Mouse (Mus musculus) hindbrain, embryonic 16.5 days (tissue): ENCODE measurements around the gene Qser1. TPM values are rescaled to one million over a fixed set of nuclear protein-coding genes. Genes with fewer than 3 reads are reported as not detected.

Experiments used
- ATAC-seq: fragments of 200-750 bp; cut with Nextera tagmentation; 2 replicates; pipeline ENCODE4 v1.8.0; 2017; ENCODE audit warnings: moderate TSS enrichment, moderate library complexity
- H3K27ac ChIP-seq: fragments of 300-500 bp; sonication (generic); 2 replicates; pipeline ENCODE4 v1.5.1; 2014; ENCODE audit warnings: low read depth, mild to moderate bottlenecking, control low read depth, low read length, moderate library complexity
- H3K27me3 ChIP-seq: fragments of 300-500 bp; sonication (generic); replicated peaks from 2 replicates; pipeline ENCODE4 v1.6.1; 2014; ENCODE audit warnings: low read length; ENCODE audit not compliant: control insufficient read depth, insufficient read depth
- H3K36me3 ChIP-seq: fragments of 300-500 bp; sonication (generic); 2 replicates; pipeline ENCODE4 v1.6.1; 2014; ENCODE audit warnings: mild to moderate bottlenecking, low read length, moderate library complexity, mixed read lengths; ENCODE audit not compliant: control insufficient read depth, insufficient read depth
- H3K4me1 ChIP-seq: fragments of 300-500 bp; sonication (generic); 2 replicates; pipeline ENCODE4 v1.6.1; 2014; ENCODE audit warnings: low read depth, low read length; ENCODE audit not compliant: control insufficient read depth, insufficient read depth
- H3K4me2 ChIP-seq: fragments of 300-500 bp; sonication (generic); 2 replicates; pipeline ENCODE4 v1.6.1; 2014; ENCODE audit warnings: mild to moderate bottlenecking, low read length, control low read depth, moderate library complexity
- H3K4me3 ChIP-seq: fragments of 300-500 bp; sonication (generic); 2 replicates; pipeline ENCODE4 v1.5.1; 2014; ENCODE audit warnings: mild to moderate bottlenecking, low read length, control low read depth, moderate library complexity
- H3K9ac ChIP-seq: fragments of 300-500 bp; sonication (generic); 2 replicates; pipeline ENCODE4 v1.6.1; 2014; ENCODE audit warnings: low read depth, mild to moderate bottlenecking, control low read depth, low read length, moderate library complexity
- H3K9me3 ChIP-seq: fragments of 300-500 bp; sonication (generic); 2 replicates; pipeline ENCODE4 v1.6.1; 2014; ENCODE audit warnings: mild to moderate bottlenecking, low read length, moderate library complexity; ENCODE audit not compliant: control insufficient read depth
- WGBS: fragments of 180-500 bp; shearing (Covaris S2); extraction: QIAGEN DNeasy Blood & Tissue Kit; methylation state at CpG from one replicate; pipeline ENCODE4 v1.1.7; 2014; 5-methylcytosine and 5-hydroxymethylcytosine counted together
- polyA plus RNA-seq: library from polyadenylated mRNA; unstranded; fragments of >200 nt; fragmentation: Nextera tagmentation; extraction: Ambion mirVana; gene quantifications from 2 replicates; pipeline ENCODE4 v1.2.1, GENCODE M21; 2015

The Qser1 gene
- polyA plus RNA-seq, 1 experiment from 2014 or later: 5.3 TPM

DNA sequence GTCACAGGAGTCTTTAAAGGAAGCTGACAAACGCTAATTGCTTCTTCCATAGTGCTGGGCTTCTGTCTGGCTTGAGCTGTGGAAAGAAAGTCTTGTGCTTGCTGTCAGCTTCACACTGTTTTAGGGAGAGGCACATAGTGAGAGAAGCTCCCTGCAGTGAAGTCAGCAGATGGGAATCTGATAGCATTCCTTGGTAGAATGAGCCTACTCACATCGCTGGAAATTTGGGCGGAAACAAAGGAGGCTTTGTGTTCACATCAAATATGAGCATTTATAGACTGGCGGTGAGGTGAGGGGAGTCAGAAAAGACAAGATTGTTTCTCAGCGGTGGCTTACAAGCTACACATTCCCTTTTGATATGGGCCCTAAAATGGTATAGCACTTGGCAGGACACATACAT, 35.1 kb upstream of the Qser1 start:
- H3K9ac ChIP-seq: no peak overlapping the region
- H3K4me2 ChIP-seq: no peak overlapping the region
- no peaks in the 10 kb centered on the region for H3K9me3 ChIP-seq
- no peaks in the 10 kb centered on the region for H3K36me3 ChIP-seq
- no peak overlapping the region for H3K4me3 ChIP-seq
- ATAC-seq: no peak
- peaks cover 7% of the 10 kb centered on the region; the same call in 1 of the 2 replicates for H3K4me1 ChIP-seq
- H3K27me3 ChIP-seq: peaks cover 3% of the 10 kb centered on the region; the same call in 1 of the 2 replicates
- H3K27ac ChIP-seq: no peak overlapping the region
- WGBS: 26% methylated on average over 5 of the region's 5 CpGs

- Histone ChIP-seq H3K9me3 (no peaks in the 10 kb centered on the region), H3K36me3 (no peaks in the 10 kb centered on the region), H3K4me1 (peaks cover 7% of the 10 kb centered on the region; the same call in 1 of the 2 replicates), H3K4me2 (peak overlapping the region; percentile 100), H3K9ac (peak overlapping the region; percentile 63), H3K27ac (no peak overlapping the region), H3K4me3 (peak overlapping the region; percentile 63), H3K27me3 (peaks cover 3% of the 10 kb centered on the region; the same call in 1 of the 2 replicates)
- no peak for ATAC-seq
- WGBS: 68% methylated on average over 3 of the region's 3 CpGs
Measured at GRCm38 (mm10) chr2:104849991-104850359, 33.4 kb upstream of the Qser1 start.

- H3K36me3 ChIP-seq: no peaks in the 10 kb centered on the region
- H3K4me2 ChIP-seq: peak within 1 kb of the TSS; percentile 100
- under 1% methylated on average over 50 of the region's 62 CpGs for WGBS
- ATAC-seq: peak; percentile 88
- peaks cover 7% of the 10 kb centered on the region; the same call in 1 of the 2 replicates for H3K4me1 ChIP-seq
- no peaks in the 10 kb centered on the region for H3K9me3 ChIP-seq
- H3K27ac ChIP-seq: no peak within 1 kb of the TSS
- peak within 1 kb of the TSS; percentile 63 for H3K4me3 ChIP-seq
- H3K9ac ChIP-seq: peak within 1 kb of the TSS; percentile 63
- peaks cover 3% of the 10 kb centered on the region; the same call in 1 of the 2 replicates for H3K27me3 ChIP-seq
Measured at GRCm38 (mm10) chr2:104849276-104849990, 32.9 kb upstream of the Qser1 start, which contains the start of gene Prrg4. TSS of gene Prrg4 (minus strand) at chr2:104849876.

- H3K36me3 ChIP-seq: no peaks in the 10 kb centered on the region
- no peak overlapping the region for H3K27ac ChIP-seq
- peaks cover 7% of the 10 kb centered on the region; the same call in 1 of the 2 replicates for H3K4me1 ChIP-seq
- no peak overlapping the region for H3K9ac ChIP-seq
- H3K9me3 ChIP-seq: no peaks in the 10 kb centered on the region
- H3K4me3 ChIP-seq: peak overlapping the region; percentile 63; the same call in 1 of the 2 replicates
- H3K4me2 ChIP-seq: peak overlapping the region; percentile 100
- peaks cover 3% of the 10 kb centered on the region; the same call in 1 of the 2 replicates for H3K27me3 ChIP-seq
- no peak for ATAC-seq
- WGBS: 31% methylated on average over 16 of the region's 16 CpGs
Measured at GRCm38 (mm10) chr2:104848235-104849161, 31.9 kb upstream of the Qser1 start.

DNA sequence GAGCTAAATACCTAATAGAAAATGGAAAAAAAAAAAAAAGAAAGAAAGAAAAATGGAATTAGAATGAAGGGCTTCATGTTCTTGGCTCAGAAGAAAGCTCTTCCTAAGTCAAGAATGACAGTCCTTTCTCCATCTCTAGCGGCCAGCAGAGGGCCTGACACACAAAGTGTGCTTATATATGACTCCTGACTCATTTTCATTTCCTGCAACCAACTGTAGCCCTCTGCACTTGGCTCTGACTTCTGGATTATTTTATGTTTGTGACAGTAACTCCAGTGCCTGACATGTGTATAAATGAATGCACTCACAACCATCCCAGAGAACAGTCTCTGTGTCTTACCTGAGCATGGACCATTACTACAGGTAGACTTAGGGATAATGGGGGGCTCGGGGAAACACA, 31.1 kb upstream of the Qser1 start:
- Histone ChIP-seq H3K9me3 (no peaks in the 10 kb centered on the region), H3K36me3 (no peaks in the 10 kb centered on the region), H3K27me3 (peaks cover 3% of the 10 kb centered on the region; the same call in 1 of the 2 replicates), H3K4me3 (no peak overlapping the region), H3K4me2 (no peak overlapping the region), H3K4me1 (peaks cover 7% of the 10 kb centered on the region; the same call in 1 of the 2 replicates), H3K27ac (no peak overlapping the region), H3K9ac (no peak overlapping the region)
- no peak for ATAC-seq
- WGBS: 59% methylated on average over 2 of the region's 2 CpGs

DNA sequence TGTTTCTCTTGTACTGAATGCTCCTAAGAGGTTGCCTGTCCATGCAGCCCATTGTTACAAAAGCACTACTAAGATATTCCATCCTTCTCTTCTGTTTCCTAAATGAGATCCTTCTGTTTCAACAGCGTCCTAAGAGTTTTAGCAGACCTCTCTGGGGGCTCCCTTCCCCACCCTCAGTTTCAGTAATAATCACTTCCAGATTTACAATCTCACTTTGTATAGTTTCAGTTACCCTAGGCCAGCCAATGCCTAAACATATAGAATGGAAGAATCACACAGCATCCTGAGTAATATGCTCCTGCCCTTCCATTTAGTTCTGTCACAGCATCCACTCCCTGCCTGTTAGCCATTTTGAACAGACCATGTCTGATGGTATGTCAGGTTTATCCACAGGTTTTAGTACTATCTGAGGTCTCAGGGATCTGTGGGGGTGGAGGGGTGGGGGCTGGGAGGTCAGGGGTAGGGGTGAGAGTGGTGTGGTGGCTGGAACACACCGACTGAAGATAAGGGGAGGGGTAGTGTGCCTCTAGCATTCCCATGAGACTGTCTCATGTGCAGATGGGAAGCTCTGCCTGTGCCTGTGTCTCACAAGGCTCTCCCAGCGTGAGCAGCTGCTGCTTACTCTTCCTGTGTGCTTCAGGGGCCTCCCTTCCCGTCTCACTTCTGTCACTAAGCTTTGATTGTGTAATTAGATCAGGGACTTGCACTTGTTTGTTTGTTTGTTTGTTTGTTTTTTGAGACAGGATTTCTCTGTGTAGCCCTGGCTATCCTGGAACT, 30.3 kb upstream of the Qser1 start:
- no peak for ATAC-seq
- H3K9ac ChIP-seq: no peak overlapping the region
- H3K36me3 ChIP-seq: no peaks in the 10 kb centered on the region
- H3K4me2 ChIP-seq: no peak overlapping the region
- H3K4me1 ChIP-seq: peaks cover 7% of the 10 kb centered on the region; the same call in 1 of the 2 replicates
- no peak overlapping the region for H3K27ac ChIP-seq
- no peak overlapping the region for H3K4me3 ChIP-seq
- H3K27me3 ChIP-seq: peaks cover 3% of the 10 kb centered on the region; the same call in 1 of the 2 replicates
- no peaks in the 10 kb centered on the region for H3K9me3 ChIP-seq
- WGBS: 34% methylated on average over 4 of the region's 4 CpGs

GRCm38 (mm10) chr2:104842559-104842958, 26.0 kb upstream of the Qser1 start:
- Histone ChIP-seq H3K36me3 (no peaks in the 10 kb centered on the region), H3K4me2 (no peak overlapping the region), H3K9ac (no peak overlapping the region), H3K27ac (no peak overlapping the region), H3K4me1 (no peaks in the 10 kb centered on the region), H3K4me3 (no peak overlapping the region), H3K9me3 (no peaks in the 10 kb centered on the region), H3K27me3 (no peaks in the 10 kb centered on the region)
- ATAC-seq: no peak

- Histone ChIP-seq H3K4me2 (no peak overlapping the region), H3K27me3 (no peaks in the 10 kb centered on the region), H3K4me1 (no peaks in the 10 kb centered on the region), H3K27ac (no peak overlapping the region), H3K9ac (no peak overlapping the region), H3K36me3 (no peaks in the 10 kb centered on the region), H3K4me3 (no peak overlapping the region), H3K9me3 (no peaks in the 10 kb centered on the region)
- no peak for ATAC-seq
- WGBS: 90% methylated on average over 7 of the region's 7 CpGs
Measured at GRCm38 (mm10) chr2:104841736-104842135, 25.2 kb upstream of the Qser1 start.
